11 mouse cellular contexts compared by ENCODE assay signal in genomic region chr9:47942761-47943583, GRCm38 (mm10).
DNase-seq lines count a peak whose midpoint lies in the region; ATAC-seq lines count a peak whose summit lies in the region.
"Had no signal": no experiment of that assay in that cellular context is flagged by ENCODE, and none has a peak within 500 bp of the region (broad histone marks: within the 10 kb centered on the region; RNA-seq: fewer than 3 reads in every experiment).

No protein-coding gene starts in this region.

- H3K4me1 ChIP-seq in neural tube, embryonic 11.5 days (ENCODE audit: control insufficient read depth, insufficient read depth, low read length), result peaks cover 7% of the 10 kb centered on the region; the same call in 1 of the 2 replicates
- H3K4me1 ChIP-seq in neural tube, embryonic 15.5 days, result peaks cover 7% of the 10 kb centered on the region; the same call in 1 of the 2 replicates
- H3K4me1 ChIP-seq: megakaryocyte, embryonic 14.5 days had no signal

- no peaks in the 10 kb centered on the region for H3K36me3 ChIP-seq in neural tube, embryonic 11.5 days (ENCODE audit: control insufficient read depth, insufficient read depth, low read length)
- no peaks in the 10 kb centered on the region for H3K36me3 ChIP-seq in neural tube, embryonic 15.5 days

- ATAC-seq in neural tube, embryonic 11.5 days (ENCODE audit: insufficient read depth, low FRiP score, low TSS enrichment), result peak; percentile 41; the same call in 1 of the 2 replicates
- no peak; the same call in 1 of the 2 replicates for ATAC-seq in neural tube, embryonic 15.5 days (ENCODE audit: low FRiP score)
- ATAC-seq in megakaryocyte progenitor cell, adult 5-6 weeks (replicated peaks; ENCODE audit: poor library complexity), result peak; percentile 51
- ATAC-seq: CD4-positive, CD25-positive, alpha-beta regulatory T cell, adult 4 months had no signal

- H3K9ac ChIP-seq in neural tube, embryonic 11.5 days (ENCODE audit: low read length), result no peak overlapping the region
- H3K9ac ChIP-seq in neural tube, embryonic 15.5 days (replicated peaks), result no peak overlapping the region

- H3K4me3 ChIP-seq in neural tube, embryonic 11.5 days (ENCODE audit: low read depth, low read length), result no peak overlapping the region
- no peak overlapping the region for H3K4me3 ChIP-seq in neural tube, embryonic 15.5 days (replicated peaks)
- H3K4me3 ChIP-seq: megakaryocyte, embryonic 14.5 days had no signal

- peak; percentile 51 for DNase-seq in neural tube, embryonic 11.5 days (ENCODE audit: low spot score)
- peak; percentile 71 to 79 for DNase-seq in layer of hippocampus, adult 18-20 months (ENCODE audit: low spot score in 2 of 2)
- peak; percentile 22 for DNase-seq in telencephalon, adult 2 months (ENCODE audit: low read depth, low spot score)
- no peak for DNase-seq in heart, adult 9 months (ENCODE audit: low spot score in 2 of 2)
- DNase-seq in lung, adult 18-20 months, result no peak
- no peak for DNase-seq in adrenal gland, adult 18-20 months (ENCODE audit: low spot score in 2 of 2)
- DNase-seq: heart, postnatal 4 days had no signal

- WGBS in neural tube, embryonic 11.5 days, result 50% methylated on average over 11 of the region's 11 CpGs
- WGBS in neural tube, embryonic 15.5 days, result 35% methylated on average over 11 of the region's 11 CpGs

- no peaks in the 10 kb centered on the region for H3K9me3 ChIP-seq in neural tube, embryonic 11.5 days (ENCODE audit: control insufficient read depth, low read length)
- no peaks in the 10 kb centered on the region for H3K9me3 ChIP-seq in neural tube, embryonic 15.5 days (replicated peaks)
- H3K9me3 ChIP-seq: megakaryocyte, embryonic 14.5 days had no signal

- H3K4me2 ChIP-seq in neural tube, embryonic 11.5 days (ENCODE audit: low read depth), result no peak overlapping the region
- H3K4me2 ChIP-seq in neural tube, embryonic 15.5 days, result no peak overlapping the region

- no peak overlapping the region for H3K27ac ChIP-seq in neural tube, embryonic 11.5 days (ENCODE audit: low read depth, low read length)
- no peak overlapping the region for H3K27ac ChIP-seq in neural tube, embryonic 15.5 days (replicated peaks)

- no peaks in the 10 kb centered on the region for H3K27me3 ChIP-seq in neural tube, embryonic 11.5 days (ENCODE audit: control insufficient read depth, insufficient read depth, low read length)
- no peaks in the 10 kb centered on the region for H3K27me3 ChIP-seq in neural tube, embryonic 15.5 days (replicated peaks)

Comparison
In these comparisons a context has a peak if more than half of its experiments do, and no peak if none do; other contexts are left out.
1. DNase-seq: peak in neural tube, embryonic 11.5 days (single experiment), layer of hippocampus, adult 18-20 months (2 of 2) and telencephalon, adult 2 months (single experiment); none in heart, adult 9 months (0 of 2), lung, adult 18-20 months (0 of 2) and adrenal gland, adult 18-20 months (0 of 2).